Mouse (Mus musculus): ENCODE results near the gene Tgtp2.

DNA sequence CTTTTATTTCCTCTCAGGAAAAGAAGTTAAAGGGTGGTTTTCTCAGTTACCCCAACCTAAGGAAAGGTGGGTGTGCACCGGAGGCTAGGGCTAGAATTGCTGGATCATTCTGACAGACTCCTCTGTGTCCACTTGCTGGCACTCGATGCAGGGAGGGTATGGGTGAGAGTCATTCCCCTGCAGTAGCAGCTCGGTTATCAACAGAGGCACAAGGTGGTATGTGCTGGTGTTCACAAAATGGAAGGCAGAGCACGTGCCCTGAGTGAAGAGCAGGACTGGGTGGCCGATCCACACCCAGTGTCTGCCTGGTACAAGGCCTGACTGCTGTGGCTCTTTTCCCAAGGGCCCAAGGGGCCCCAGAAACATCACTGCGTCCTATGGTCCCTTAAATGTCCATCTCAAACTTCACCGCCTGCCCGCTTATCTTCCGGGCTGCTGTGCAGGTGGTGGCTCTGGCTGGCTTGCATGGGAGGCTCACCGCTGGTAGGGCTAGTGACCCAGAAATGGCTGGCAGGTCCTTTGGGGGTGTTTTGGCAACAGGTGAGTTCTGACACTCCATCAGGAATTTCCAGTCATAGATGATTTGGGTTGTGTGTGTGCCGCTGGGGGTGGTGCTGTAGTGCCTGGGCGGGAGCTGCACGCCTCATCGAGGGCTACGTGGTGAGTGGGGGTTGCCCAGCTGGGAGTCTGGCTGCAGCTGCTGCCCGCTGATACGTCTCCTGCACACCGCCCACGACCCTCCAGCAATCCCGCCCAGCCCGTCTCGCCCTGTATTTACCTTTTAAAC lies 24.0 kb upstream of the Tgtp2 start:
- TF ChIP-seq GATA1 (IDR thresholded peaks at IDR 0.05; ENCODE audit: borderline replicate concordance, low read length) (no peak), CTCF (IDR thresholded peaks at IDR 0.05; ENCODE audit: low read depth, low read length) (no peak), POLR2AphosphoS5 (IDR thresholded peaks at IDR 0.05; ENCODE audit: insufficient replicate concordance, low read depth, low read length) (0 out of 2 replicates have a peak, but pooled peaks have one; percentile 34)

Data from G1E (cell line).